19 mouse cellular contexts compared by ENCODE assay signal in genomic region chr17:90479531-90480250, GRCm38 (mm10).
"Had no signal": no experiment of that assay in that cellular context is flagged by ENCODE, and none has a peak within 500 bp of the region (broad histone marks: within the 10 kb centered on the region; RNA-seq: fewer than 3 reads in every experiment).

No protein-coding gene starts in this region.

- H3K4me1 ChIP-seq: liver, embryonic 13.5 days; liver, embryonic 15.5 days; lung, embryonic 15.5 days; megakaryocyte, embryonic 14.5 days; midbrain, embryonic 12.5 days had no signal

- H3K9me3 ChIP-seq: liver, embryonic 13.5 days; liver, embryonic 15.5 days; lung, embryonic 15.5 days; megakaryocyte, embryonic 14.5 days; midbrain, embryonic 12.5 days had no signal

- H3K4me2 ChIP-seq: liver, embryonic 11.5 days; liver, embryonic 13.5 days; liver, embryonic 15.5 days; lung, embryonic 15.5 days; midbrain, embryonic 12.5 days had no signal

- H3K27ac ChIP-seq: liver, embryonic 13.5 days; liver, embryonic 15.5 days; lung, embryonic 15.5 days; macrophage; midbrain, embryonic 12.5 days had no signal

- ATAC-seq: liver, postnatal 0 days; lung, postnatal 0 days; midbrain, embryonic 16.5 days had no signal

- H3K27me3 ChIP-seq: liver, embryonic 13.5 days; liver, embryonic 15.5 days; lung, embryonic 15.5 days; megakaryocyte, embryonic 14.5 days; midbrain, embryonic 12.5 days had no signal

- H3K36me3 ChIP-seq: liver, embryonic 13.5 days; liver, embryonic 15.5 days; lung, embryonic 15.5 days; midbrain, embryonic 12.5 days had no signal

- H3K9ac ChIP-seq: liver, embryonic 13.5 days; liver, embryonic 15.5 days; liver, postnatal 0 days; lung, embryonic 15.5 days; midbrain, embryonic 12.5 days had no signal

- H3K4me3 ChIP-seq: liver, embryonic 13.5 days; liver, embryonic 15.5 days; lung, embryonic 15.5 days; megakaryocyte, embryonic 14.5 days; midbrain, embryonic 12.5 days; myocyte had no signal

- DNase-seq: liver, embryonic 13.5 days; liver, postnatal 0 days; lung, adult 2 months; lung, postnatal 14 days; lung, postnatal 36 days; midbrain, embryonic 14.5 days; right cerebral cortex, postnatal 14 days; thymus, adult 18-20 months; thymus, postnatal 14 days; thymus, postnatal 36 days had no signal
